ENCODE assay signal across 10 mouse cellular contexts in the genomic region with DNA sequence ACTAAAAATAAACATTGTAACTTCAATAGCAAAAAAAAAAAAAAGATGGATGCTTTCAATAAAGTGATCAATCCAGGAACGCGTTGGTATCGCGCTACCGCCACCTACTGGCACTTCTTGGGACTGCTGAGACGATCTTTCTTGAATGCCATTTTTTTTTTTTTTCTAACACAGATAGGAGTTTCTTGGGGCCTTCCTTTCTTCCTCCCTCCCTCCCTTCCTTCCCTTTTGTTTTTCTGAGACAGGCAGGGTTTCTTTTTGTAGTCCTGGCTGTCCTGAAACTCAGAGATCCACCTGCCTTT. TPM values are rescaled to one million over a fixed set of nuclear protein-coding genes. Genes with fewer than 3 reads are reported as not detected.
DNase-seq lines count a peak whose midpoint lies in the region; ATAC-seq and TF ChIP-seq lines count a peak whose summit lies in the region.
"Had no signal": no experiment of that assay in that cellular context is flagged by ENCODE, and none has a peak within 500 bp of the region (broad histone marks: within the 10 kb centered on the region; RNA-seq: fewer than 3 reads in every experiment).

No protein-coding gene starts in this region.

- 1% methylated on average over 6 of the region's 6 CpGs for WGBS in kidney, postnatal 0 days
- WGBS in kidney, embryonic 14.5 days = 2% methylated on average over 6 of the region's 6 CpGs

- no peaks in the 10 kb centered on the region for H3K4me1 ChIP-seq in kidney, postnatal 0 days (replicated peaks; ENCODE audit: insufficient read depth, low read length)
- H3K4me1 ChIP-seq in kidney, embryonic 14.5 days (ENCODE audit: control insufficient read depth, insufficient read depth, low read length) = no peaks in the 10 kb centered on the region

- H3K27me3 ChIP-seq in kidney, postnatal 0 days (ENCODE audit: insufficient read depth, low read length) = no peaks in the 10 kb centered on the region
- no peaks in the 10 kb centered on the region for H3K27me3 ChIP-seq in kidney, embryonic 14.5 days (ENCODE audit: control insufficient read depth, insufficient read depth, low read length)

- ATAC-seq in kidney, postnatal 0 days (replicated peaks; ENCODE audit: low FRiP score, low read depth) = no peak
- no peak for ATAC-seq in kidney, embryonic 14.5 days (ENCODE audit: low FRiP score, low TSS enrichment)

- peak; percentile 68 for DNase-seq in kidney, postnatal 0 days (ENCODE audit: low spot score)
- peak; percentile 64 to 76 for DNase-seq in CD8-positive naive resting alpha-beta T cell, adult 2 months (ENCODE audit: low read depth in 2 of 2, low spot score in 2 of 2)
- peak; percentile 93 for DNase-seq in NIH3T3 (ENCODE audit: low read depth)
- peak; percentile 85 for DNase-seq in embryo, embryonic 11 days
- DNase-seq in layer of hippocampus, postnatal 14 days (ENCODE audit: low spot score in 2 of 2) = peak; percentile 40 to 57
- peak; percentile 95 for DNase-seq in naive thymus-derived CD4-positive, alpha-beta T cell, adult 2 months (ENCODE audit: low read depth)
- DNase-seq in urinary bladder, adult 2 months (ENCODE audit: low spot score) = no peak

- no peak overlapping the region for H3K27ac ChIP-seq in kidney, postnatal 0 days
- H3K27ac ChIP-seq in kidney, embryonic 14.5 days (ENCODE audit: low read depth, low read length) = no peak overlapping the region
- H3K27ac ChIP-seq: heart, embryonic 13.5 days had no signal

- no peaks in the 10 kb centered on the region for H3K36me3 ChIP-seq in kidney, postnatal 0 days (ENCODE audit: insufficient read depth, low read length)
- H3K36me3 ChIP-seq in kidney, embryonic 14.5 days (ENCODE audit: control insufficient read depth, insufficient read depth, low read length) = no peaks in the 10 kb centered on the region
- H3K36me3 ChIP-seq: heart, embryonic 13.5 days had no signal

- no peaks in the 10 kb centered on the region for H3K9me3 ChIP-seq in kidney, postnatal 0 days (replicated peaks; ENCODE audit: low read length)
- no peaks in the 10 kb centered on the region for H3K9me3 ChIP-seq in kidney, embryonic 14.5 days (ENCODE audit: control insufficient read depth, low read length)
- H3K9me3 ChIP-seq: heart, embryonic 13.5 days; megakaryocyte, embryonic 14.5 days had no signal

- TF ChIP-seq CTCF in kidney, postnatal 0 days (IDR thresholded peaks at IDR 0.05; ENCODE audit: low read depth) = peak; percentile 93

- H3K4me3 ChIP-seq in kidney, postnatal 0 days (replicated peaks; ENCODE audit: low read depth, low read length) = no peak overlapping the region
- H3K4me3 ChIP-seq in kidney, embryonic 14.5 days (ENCODE audit: low read length) = no peak overlapping the region
- H3K4me3 ChIP-seq: heart, embryonic 13.5 days; megakaryocyte, embryonic 14.5 days had no signal

- no peak overlapping the region for H3K9ac ChIP-seq in kidney, postnatal 0 days (ENCODE audit: low read depth, low read length)
- no peak overlapping the region for H3K9ac ChIP-seq in kidney, embryonic 14.5 days (ENCODE audit: low read depth, low read length)
- H3K9ac ChIP-seq: heart, embryonic 13.5 days had no signal

- H3K4me2 ChIP-seq in kidney, postnatal 0 days (ENCODE audit: low read length) = no peak overlapping the region
- H3K4me2 ChIP-seq in kidney, embryonic 14.5 days (replicated peaks; ENCODE audit: low read depth, low read length) = no peak overlapping the region
- H3K4me2 ChIP-seq: heart, embryonic 13.5 days had no signal

RNA-seq across cellular contexts. Expression of gene Nfkbia, which starts 13.5 kb away (rescaled TPM):
- 73.1 and 82.7 TPM in 2 replicates for polyA plus RNA-seq in kidney, postnatal 0 days (2015; fragmentation: Nextera tagmentation; extraction: Ambion mirVana)
- 69.0 and 75.2 TPM in 2 replicates for polyA plus RNA-seq in kidney, embryonic 14.5 days (2014; fragmentation: Nextera tagmentation; extraction: Ambion mirVana)
- 10 to 100 TPM; 35.2 to 43.8 TPM for total RNA-seq in layer of hippocampus, postnatal 14 days (2021)
- polyA plus RNA-seq in urinary bladder, adult 2 months (2012; rRNA removed) = 69.7 and 83.8 TPM in 2 replicates

RNA-seq across cellular contexts. Expression of gene Aldoart2, which starts 59.1 kb away (rescaled TPM):
- not detected in 2 replicates for polyA plus RNA-seq in kidney, postnatal 0 days (2015; fragmentation: Nextera tagmentation; extraction: Ambion mirVana)
- polyA plus RNA-seq in kidney, embryonic 14.5 days (2014; fragmentation: Nextera tagmentation; extraction: Ambion mirVana) = not detected in 2 replicates
- total RNA-seq in layer of hippocampus, postnatal 14 days (2021) = not detected
- polyA plus RNA-seq in urinary bladder, adult 2 months (2012; rRNA removed) = not detected in 2 replicates
- polyA plus RNA-seq: heart, embryonic 13.5 days had no signal
